Mouse (Mus musculus): Measurements from ENCODE around the gene Aktip. TPM values are rescaled to one million over a fixed set of nuclear protein-coding genes. Genes with fewer than 3 reads are reported as not detected.

Aktip gene
- polyA plus RNA-seq, 1 experiment from 2014 or later: 108 TPM

DNA sequence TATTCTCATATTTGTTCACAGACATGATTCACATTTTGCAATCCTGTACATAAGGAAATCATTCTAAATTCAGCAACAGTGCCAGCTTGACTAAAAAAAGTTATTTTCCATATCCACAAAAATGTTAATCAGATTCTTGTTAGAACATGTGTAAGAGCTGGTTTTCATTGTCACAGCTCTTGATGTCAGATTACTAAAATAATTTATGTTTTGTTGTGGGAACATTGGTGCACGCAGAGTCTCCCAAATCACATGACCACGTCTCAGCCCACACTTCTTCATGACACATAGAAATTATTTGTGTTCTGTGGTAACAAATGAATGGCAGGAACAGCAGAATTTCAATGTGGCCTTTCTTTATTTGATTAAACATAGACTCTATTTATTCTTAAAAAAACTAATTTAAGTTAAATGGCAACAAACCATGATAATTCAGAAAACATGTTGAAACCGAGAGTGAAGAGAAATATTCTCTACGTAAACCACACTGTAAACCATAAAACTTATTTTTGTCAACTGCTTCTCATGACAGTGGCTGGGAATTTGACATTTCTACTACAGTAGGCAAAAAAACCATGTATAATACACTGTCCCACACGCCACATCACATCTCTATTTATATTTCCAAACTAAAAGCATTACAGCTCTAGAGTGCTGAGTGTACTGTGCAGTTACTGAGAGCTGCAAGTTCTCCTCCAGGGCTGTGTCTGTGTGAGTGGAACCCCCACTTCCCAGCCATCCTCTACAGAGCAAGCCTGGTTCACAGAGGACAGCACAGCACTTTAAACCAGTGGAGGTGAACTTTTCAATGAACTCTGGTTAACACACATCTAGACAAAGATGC, 17.5 kb upstream of the Aktip start:
- Histone ChIP-seq H3K36me3 (no peaks in the 10 kb centered on the region), H3K9me3 (no peaks in the 10 kb centered on the region), H3K27me3 (no peaks in the 10 kb centered on the region), H3K4me3 (no peak overlapping the region), H3K9ac (no peak overlapping the region), H3K4me2 (no peak overlapping the region), H3K4me1 (replicated peaks) (peaks cover 13% of the 10 kb centered on the region; the same call in 1 of the 2 replicates), H3K27ac (replicated peaks) (no peak overlapping the region)
- WGBS: 86% methylated on average over 5 of the region's 5 CpGs
- no peak for ATAC-seq (ENCODE audit: low read depth)

DNA sequence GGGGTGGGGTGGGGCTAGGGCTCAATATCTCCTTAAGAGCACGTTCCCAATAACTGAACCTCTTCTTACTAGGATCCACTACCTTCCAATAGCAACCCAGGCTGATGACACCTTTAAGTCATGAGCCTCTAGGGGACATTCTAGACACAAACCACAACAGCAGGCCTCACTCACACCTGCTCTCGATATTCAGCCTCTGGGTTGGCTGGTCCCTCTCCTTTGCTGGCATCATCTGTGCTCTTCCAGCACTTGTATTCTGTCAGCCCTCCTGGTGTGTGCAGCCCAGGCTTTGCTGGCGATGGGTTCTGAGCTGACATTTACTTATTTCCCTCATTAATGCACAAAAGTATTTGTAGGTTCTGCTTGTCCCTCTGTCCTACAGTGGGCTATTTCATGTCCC, 14.5 kb upstream of the Aktip start:
- Histone ChIP-seq H3K27ac (replicated peaks) (no peak overlapping the region), H3K9me3 (no peaks in the 10 kb centered on the region), H3K4me1 (replicated peaks) (peaks cover 11% of the 10 kb centered on the region; the same call in 1 of the 2 replicates), H3K9ac (no peak overlapping the region), H3K27me3 (no peaks in the 10 kb centered on the region; the same call in 1 of the 2 replicates), H3K36me3 (no peaks in the 10 kb centered on the region), H3K4me3 (no peak overlapping the region), H3K4me2 (no peak overlapping the region)
- whole genome bisulfite sequencing: 58% methylated on average over 3 of the region's 3 CpGs
- no peak for ATAC-seq (ENCODE audit: low read depth)

DNA sequence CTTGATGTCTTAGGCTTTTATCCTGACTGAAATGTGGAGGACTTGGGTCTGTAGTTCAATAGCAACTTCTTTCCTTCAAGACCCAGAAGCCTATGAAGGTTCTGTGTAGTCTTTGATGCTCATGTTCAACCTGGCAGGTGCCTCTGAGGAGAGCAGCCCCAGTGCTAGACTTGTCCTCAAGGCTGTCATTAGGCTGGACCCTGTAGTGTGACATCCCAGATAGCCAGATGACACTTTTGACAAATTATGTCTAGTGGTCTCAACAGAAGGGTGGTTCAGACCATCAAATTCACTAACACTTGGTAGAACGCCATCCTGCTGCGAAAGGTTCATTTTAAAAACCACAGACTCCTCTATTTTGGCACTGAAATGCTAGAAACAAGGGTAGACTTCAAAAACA, 13.2 kb upstream of the Aktip start:
- no peak for ATAC-seq (ENCODE audit: low read depth)
- no peak overlapping the region for H3K27ac ChIP-seq (replicated peaks)
- no peaks in the 10 kb centered on the region for H3K36me3 ChIP-seq
- no peak overlapping the region for H3K4me3 ChIP-seq
- no peak overlapping the region for H3K9ac ChIP-seq
- H3K4me2 ChIP-seq: no peak overlapping the region
- H3K9me3 ChIP-seq: no peaks in the 10 kb centered on the region
- 97% methylated on average over 2 of the region's 2 CpGs for WGBS
- H3K27me3 ChIP-seq: no peaks in the 10 kb centered on the region; the same call in 1 of the 2 replicates
- H3K4me1 ChIP-seq (replicated peaks): peaks cover 5% of the 10 kb centered on the region; the same call in 1 of the 2 replicates

GRCm38 (mm10) chr8:91209658-91210057, 9.9 kb upstream of the Aktip start:
- H3K27me3 ChIP-seq: no peaks in the 10 kb centered on the region; the same call in 1 of the 2 replicates
- no peak overlapping the region for H3K9ac ChIP-seq
- H3K4me1 ChIP-seq (replicated peaks): no peaks in the 10 kb centered on the region; the same call in 1 of the 2 replicates
- no peak for ATAC-seq (ENCODE audit: low read depth)
- no peak overlapping the region for H3K27ac ChIP-seq (replicated peaks)
- no peak overlapping the region for H3K4me3 ChIP-seq
- no peak overlapping the region for H3K4me2 ChIP-seq
- 89% methylated on average over 3 of the region's 3 CpGs for WGBS
- no peaks in the 10 kb centered on the region for H3K9me3 ChIP-seq
- H3K36me3 ChIP-seq: no peaks in the 10 kb centered on the region

DNA sequence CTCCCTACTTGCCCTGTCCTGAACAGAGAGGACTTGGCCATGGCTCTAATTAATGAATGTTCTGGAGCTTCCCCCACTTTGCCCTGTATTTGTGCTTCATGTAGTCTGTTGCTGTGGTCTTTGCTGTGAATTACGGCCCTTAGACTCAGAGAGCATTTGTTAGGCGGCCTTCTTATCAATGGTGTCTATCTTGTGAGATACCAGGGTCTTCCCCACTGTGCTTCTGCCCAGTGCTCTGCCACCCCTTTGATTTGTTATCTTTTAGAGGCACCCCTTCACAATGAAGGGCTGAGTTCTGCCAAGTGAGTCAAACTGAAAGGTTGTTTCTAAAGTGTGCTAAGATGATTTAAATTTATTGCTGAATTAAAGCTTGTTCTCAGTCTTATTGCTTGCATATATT, 7.9 kb upstream of the Aktip start:
- Histone ChIP-seq H3K4me1 (replicated peaks) (no peaks in the 10 kb centered on the region), H3K9ac (no peak overlapping the region)
- 75% methylated on average over 2 of the region's 2 CpGs for WGBS

DNA sequence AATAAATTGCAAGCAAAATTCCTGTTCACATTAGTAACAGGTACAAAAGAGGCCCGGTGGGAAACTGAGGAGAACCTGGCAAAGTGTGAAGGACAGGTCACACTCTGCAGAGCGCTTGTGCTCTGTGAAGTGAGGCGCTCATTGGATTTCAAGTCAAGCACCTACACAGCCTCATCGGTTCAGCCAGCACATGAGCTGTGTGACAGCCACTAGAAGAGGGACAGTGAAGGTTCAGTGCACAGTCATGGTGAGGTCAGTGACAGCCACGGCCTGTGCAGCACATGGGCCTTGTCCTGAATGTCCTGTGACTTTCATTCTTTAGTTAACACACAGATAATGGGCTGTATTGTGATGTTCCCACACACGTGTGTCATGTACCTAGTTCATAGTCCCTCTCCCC, 6.1 kb upstream of the Aktip start:
- no peaks in the 10 kb centered on the region for H3K9me3 ChIP-seq
- no peaks in the 10 kb centered on the region for H3K36me3 ChIP-seq
- H3K27ac ChIP-seq (replicated peaks): no peak overlapping the region
- no peak overlapping the region for H3K4me2 ChIP-seq
- 88% methylated on average over 6 of the region's 6 CpGs for WGBS
- no peak overlapping the region for H3K4me3 ChIP-seq
- H3K27me3 ChIP-seq: no peaks in the 10 kb centered on the region
- no peak overlapping the region for H3K9ac ChIP-seq
- ATAC-seq (ENCODE audit: low read depth): no peak
- no peaks in the 10 kb centered on the region for H3K4me1 ChIP-seq (replicated peaks)

More for the DNA sequence above, 7.9 kb upstream of the Aktip start:
- no peak overlapping the region for H3K4me3 ChIP-seq
- ATAC-seq (ENCODE audit: low read depth): no peak
- H3K4me2 ChIP-seq: no peak overlapping the region
- no peak overlapping the region for H3K27ac ChIP-seq (replicated peaks)
- H3K27me3 ChIP-seq: no peaks in the 10 kb centered on the region; the same call in 1 of the 2 replicates
- no peaks in the 10 kb centered on the region for H3K9me3 ChIP-seq
- no peaks in the 10 kb centered on the region for H3K36me3 ChIP-seq

DNA sequence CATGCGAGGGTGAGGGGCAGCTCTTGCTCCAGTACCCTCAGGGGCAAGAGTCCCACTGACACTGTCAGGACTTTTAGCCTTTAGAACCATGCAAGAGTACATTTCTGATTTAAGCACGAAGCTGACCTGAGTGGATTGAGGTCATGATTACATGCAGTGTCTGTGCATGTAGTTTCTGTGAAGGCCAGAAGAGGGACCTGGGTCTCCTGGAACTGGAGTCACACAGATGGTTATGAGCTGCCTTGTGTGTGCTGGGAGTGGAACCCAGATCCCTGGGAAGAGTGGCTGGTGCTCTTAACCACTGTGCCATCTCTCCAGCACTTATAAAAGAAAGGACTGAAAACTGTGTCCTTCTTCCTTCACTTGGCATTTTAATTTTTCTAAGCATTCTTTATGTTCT, 1.4 kb upstream of the Aktip start:
- Histone ChIP-seq H3K9me3 (no peaks in the 10 kb centered on the region), H3K27ac (replicated peaks) (no peak overlapping the region), H3K4me1 (replicated peaks) (no peaks in the 10 kb centered on the region), H3K27me3 (no peaks in the 10 kb centered on the region), H3K9ac (no peak overlapping the region), H3K4me2 (no peak overlapping the region), H3K4me3 (no peak overlapping the region), H3K36me3 (no peaks in the 10 kb centered on the region)
- WGBS: 77% methylated on average over 2 of the region's 2 CpGs
- ATAC-seq (ENCODE audit: low read depth): no peak

GRCm38 (mm10) chr8:91198036-91198435, 1.7 kb downstream of the Aktip start:
- Histone ChIP-seq H3K9me3 (no peaks in the 10 kb centered on the region), H3K27ac (replicated peaks) (no peak overlapping the region), H3K36me3 (no peaks in the 10 kb centered on the region), H3K27me3 (peaks cover 20% of the 10 kb centered on the region), H3K4me1 (replicated peaks) (no peaks in the 10 kb centered on the region), H3K4me3 (no peak overlapping the region), H3K9ac (no peak overlapping the region), H3K4me2 (no peak overlapping the region)
- ATAC-seq (ENCODE audit: low read depth): no peak
- WGBS: 70% methylated on average over 3 of the region's 3 CpGs

GRCm38 (mm10) chr8:91197233-91197632, 2.5 kb downstream of the Aktip start:
- H3K4me2 ChIP-seq: no peak overlapping the region
- no peaks in the 10 kb centered on the region for H3K9me3 ChIP-seq
- H3K36me3 ChIP-seq: no peaks in the 10 kb centered on the region
- H3K27ac ChIP-seq (replicated peaks): no peak overlapping the region
- no peak overlapping the region for H3K9ac ChIP-seq
- no peak for ATAC-seq (ENCODE audit: low read depth)
- no peak overlapping the region for H3K4me3 ChIP-seq
- peaks cover 27% of the 10 kb centered on the region for H3K27me3 ChIP-seq
- no peaks in the 10 kb centered on the region for H3K4me1 ChIP-seq (replicated peaks)
- WGBS: 77% methylated on average over 5 of the region's 5 CpGs

- H3K36me3 ChIP-seq: no peaks in the 10 kb centered on the region
- no peaks in the 10 kb centered on the region for H3K9me3 ChIP-seq
- no peak overlapping the region for H3K4me3 ChIP-seq
- H3K27me3 ChIP-seq: peaks cover 33% of the 10 kb centered on the region
- no peak for ATAC-seq (ENCODE audit: low read depth)
- H3K27ac ChIP-seq (replicated peaks): no peak overlapping the region
- H3K4me1 ChIP-seq (replicated peaks): no peaks in the 10 kb centered on the region
- WGBS: 81% methylated on average over 12 of the region's 12 CpGs
- H3K9ac ChIP-seq: no peak overlapping the region
- no peak overlapping the region for H3K4me2 ChIP-seq
These were observed 3.1 kb downstream of the Aktip start for GRCm38 (mm10) chr8:91196661-91197060.

DNA sequence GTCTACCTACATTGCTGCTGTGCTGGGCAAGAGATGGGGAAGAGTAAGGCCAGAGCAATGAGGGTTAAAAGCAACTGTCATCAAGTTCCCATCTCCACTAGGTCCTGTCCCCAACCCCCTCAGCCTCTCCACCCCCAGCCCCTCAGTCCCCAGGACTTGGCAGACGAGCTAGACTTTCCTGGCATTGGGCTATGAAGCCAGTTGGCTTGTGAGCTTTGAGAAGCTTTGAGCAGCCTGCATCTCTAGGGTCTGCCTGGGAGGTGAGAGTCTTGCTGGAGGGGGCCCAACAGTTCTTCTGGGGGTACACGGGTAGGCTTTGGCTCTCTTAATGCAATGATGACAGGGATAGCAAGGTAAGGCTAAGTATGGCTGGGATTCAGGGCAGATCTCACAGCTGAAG, 5.7 kb downstream of the Aktip start:
- H3K27me3 ChIP-seq: peaks cover 53% of the 10 kb centered on the region
- no peak overlapping the region for H3K4me3 ChIP-seq
- no peak overlapping the region for H3K9ac ChIP-seq
- no peak overlapping the region for H3K27ac ChIP-seq (replicated peaks)
- H3K4me2 ChIP-seq: no peak overlapping the region
- H3K4me1 ChIP-seq (replicated peaks): peaks cover 8% of the 10 kb centered on the region
- 90% methylated on average over 2 of the region's 2 CpGs for WGBS
- H3K36me3 ChIP-seq: no peaks in the 10 kb centered on the region
- H3K9me3 ChIP-seq: no peaks in the 10 kb centered on the region
- ATAC-seq (ENCODE audit: low read depth): no peak

DNA sequence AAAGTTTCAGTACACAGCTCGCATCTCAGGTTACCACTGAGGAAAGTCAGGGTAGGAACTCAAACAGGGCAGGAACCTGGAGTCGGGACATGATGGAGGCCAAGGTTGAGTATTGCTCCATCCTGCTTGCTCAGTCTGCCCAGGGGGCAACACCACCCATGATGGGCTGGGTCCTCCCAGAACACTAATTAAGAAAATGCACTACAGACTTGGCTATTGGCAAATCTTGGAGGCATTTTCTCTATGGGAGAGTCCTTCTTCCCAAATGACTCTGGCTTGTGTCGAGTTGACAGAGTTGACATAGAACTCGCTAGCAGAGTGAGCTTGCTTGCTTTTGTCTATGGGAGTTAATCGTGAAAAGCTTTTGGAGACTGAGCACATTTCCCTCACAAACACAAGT, 6.8 kb downstream of the Aktip start:
- Histone ChIP-seq H3K4me2 (no peak overlapping the region), H3K9me3 (no peaks in the 10 kb centered on the region), H3K4me1 (replicated peaks) (peaks cover 8% of the 10 kb centered on the region), H3K4me3 (no peak overlapping the region), H3K36me3 (no peaks in the 10 kb centered on the region), H3K27me3 (peaks cover 62% of the 10 kb centered on the region), H3K27ac (replicated peaks) (no peak overlapping the region), H3K9ac (no peak overlapping the region)
- WGBS: 87% methylated on average over 5 of the region's 5 CpGs
- no peak for ATAC-seq (ENCODE audit: low read depth)

Data from neural tube, embryonic 13.5 days (tissue).